Mouse (Mus musculus): Measurements from ENCODE around the gene Rem1.
A peak's percentile ranks its signal among the peaks of the same experiment; 100 is the strongest.

Rem1 gene

GRCm38 (mm10) chr2:152626774-152627591, at the start of gene Rem1:
Gene Rem1, plus strand, starts transcription at chr2:152626951.
- DNase-seq (ENCODE audit: low read depth in 2 of 2, low spot score in 2 of 2) = no peak

DNA sequence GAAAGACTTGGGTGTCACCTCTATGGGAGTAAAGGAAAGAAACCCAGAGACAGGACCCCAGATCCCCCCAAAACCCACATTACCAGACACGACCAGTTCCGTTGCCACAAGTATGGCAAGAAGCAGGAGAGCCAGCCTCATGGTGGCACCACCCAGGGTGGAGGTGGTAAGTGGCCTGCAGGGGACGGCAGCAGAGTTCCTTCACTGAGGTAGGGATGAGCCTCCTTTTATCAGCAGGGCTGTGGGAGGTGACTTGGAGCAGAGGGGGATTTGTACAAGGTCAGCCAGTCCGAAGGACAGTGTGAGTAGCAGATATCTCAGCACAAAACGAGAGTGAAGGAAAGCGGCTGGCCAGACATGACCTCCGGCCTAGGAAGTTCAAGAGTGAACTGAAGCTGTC, 46.6 kb upstream of the Rem1 start, which contains the start of gene Defb19:
TSS of gene Defb19 (minus strand) at position 206 of the 400 bp plus-strand sequence.
- DNase-seq (ENCODE audit: low read depth in 2 of 2, low spot score in 2 of 2) = no peak

DNA sequence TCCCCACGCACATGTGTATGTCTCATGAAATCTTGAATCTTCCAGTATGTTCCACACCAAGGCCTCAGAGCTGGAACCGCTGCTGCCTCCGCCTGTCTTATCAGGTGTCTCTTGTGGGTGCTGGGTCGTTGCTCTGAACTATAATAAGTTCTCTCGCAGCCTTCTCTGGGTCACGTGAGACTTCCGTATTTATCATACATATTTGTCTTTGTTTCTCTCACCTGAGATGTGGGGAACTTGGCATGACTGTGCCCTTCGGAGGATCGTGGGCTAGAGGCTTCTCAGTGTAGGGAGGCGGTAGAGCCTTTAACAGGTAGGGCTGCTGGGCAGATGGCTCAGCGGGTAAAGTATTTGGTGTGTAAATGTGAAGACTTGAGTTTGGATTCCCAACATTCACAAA, 46.1 kb upstream of the Rem1 start:
- DNase-seq (ENCODE audit: low read depth in 2 of 2, low spot score in 2 of 2) = no peak

- DNase-seq (ENCODE audit: low read depth in 2 of 2, low spot score in 2 of 2) = no peak
These were observed 39.7 kb upstream of the Rem1 start for GRCm38 (mm10) chr2:152586926-152587560.

- no peak for DNase-seq (ENCODE audit: low read depth in 2 of 2, low spot score in 2 of 2)
These were observed 38.3 kb upstream of the Rem1 start for GRCm38 (mm10) chr2:152588450-152588849.

DNA sequence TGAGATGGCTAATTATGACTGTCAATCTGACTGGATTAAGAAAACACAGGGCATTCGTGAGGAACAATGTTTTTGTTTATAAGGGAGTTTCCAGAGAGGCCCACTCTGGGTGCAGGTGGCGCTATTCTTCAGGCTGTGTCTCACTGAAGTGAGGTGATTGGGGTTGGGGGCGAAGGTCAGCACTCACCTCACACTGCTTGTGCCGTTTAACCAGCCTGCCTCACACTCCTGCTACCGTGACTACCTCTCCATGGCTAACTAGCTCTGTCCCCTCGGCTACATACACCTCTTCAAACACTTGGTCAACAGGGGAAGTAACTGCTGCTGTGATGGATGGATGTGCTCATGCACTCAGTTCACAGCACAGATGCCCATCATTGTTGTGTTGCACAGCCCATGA, 37.7 kb upstream of the Rem1 start:
- no peak for DNase-seq (ENCODE audit: low read depth in 2 of 2, low spot score in 2 of 2)

DNA sequence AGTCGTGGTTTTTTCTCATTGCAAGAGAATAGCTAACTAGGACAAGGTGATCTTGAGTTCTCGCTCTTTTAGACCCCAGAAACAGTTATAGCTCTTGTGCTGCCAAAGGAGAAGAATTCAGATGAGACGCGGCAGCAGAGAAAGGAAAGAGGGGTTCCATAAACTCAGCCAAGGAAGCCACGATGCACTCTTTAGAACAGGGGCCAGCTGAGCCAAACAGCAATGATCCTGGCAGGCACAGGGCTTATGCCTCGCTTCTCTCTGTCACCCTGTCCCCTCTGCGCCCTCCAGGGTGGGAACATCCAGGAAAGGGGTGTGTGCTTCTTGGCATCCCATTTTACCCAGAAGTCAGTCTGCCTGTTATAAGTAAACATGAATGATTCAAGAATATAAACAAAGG, 27.5 kb upstream of the Rem1 start, which contains the start of gene Defb45:
TSS of gene Defb45 (minus strand) at position 101 of the 400 bp plus-strand sequence.
- no peak for DNase-seq (ENCODE audit: low read depth in 2 of 2, low spot score in 2 of 2)

DNA sequence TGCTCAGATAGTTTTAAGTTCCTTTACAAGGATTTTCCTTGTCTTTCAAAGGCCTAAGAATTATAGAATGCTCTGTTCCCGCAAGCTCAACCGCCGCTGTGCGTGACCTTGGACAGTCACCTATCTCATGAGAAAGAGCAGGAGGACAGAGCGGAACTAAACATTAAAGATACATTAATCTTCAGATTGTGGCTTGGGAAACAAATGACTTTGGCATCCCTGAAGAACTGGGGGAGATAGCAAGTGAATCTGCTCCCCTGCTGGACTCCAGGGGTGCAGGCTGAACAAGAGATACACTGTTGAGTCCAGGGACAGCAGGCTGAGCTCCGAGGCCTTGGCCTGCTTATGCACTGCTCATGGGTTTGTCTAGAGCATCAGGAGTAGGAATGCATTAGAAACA, 26.7 kb upstream of the Rem1 start:
- DNase-seq (ENCODE audit: low read depth in 2 of 2, low spot score in 2 of 2) = no peak

- DNase-seq (ENCODE audit: low read depth in 2 of 2, low spot score in 2 of 2) = no peak
These were observed 25.3 kb upstream of the Rem1 start for GRCm38 (mm10) chr2:152601275-152601960.

- DNase-seq (ENCODE audit: low read depth in 2 of 2, low spot score in 2 of 2) = peak in 1 of 2 experiments; percentile 5
These were observed 22.7 kb upstream of the Rem1 start, which contains the start of gene Defb36 for GRCm38 (mm10) chr2:152604057-152604456. Gene Defb36, plus strand, starts transcription at chr2:152604327.

GRCm38 (mm10) chr2:152607746-152608145, 19.0 kb upstream of the Rem1 start:
- no peak for DNase-seq (ENCODE audit: low read depth in 2 of 2, low spot score in 2 of 2)

DNA sequence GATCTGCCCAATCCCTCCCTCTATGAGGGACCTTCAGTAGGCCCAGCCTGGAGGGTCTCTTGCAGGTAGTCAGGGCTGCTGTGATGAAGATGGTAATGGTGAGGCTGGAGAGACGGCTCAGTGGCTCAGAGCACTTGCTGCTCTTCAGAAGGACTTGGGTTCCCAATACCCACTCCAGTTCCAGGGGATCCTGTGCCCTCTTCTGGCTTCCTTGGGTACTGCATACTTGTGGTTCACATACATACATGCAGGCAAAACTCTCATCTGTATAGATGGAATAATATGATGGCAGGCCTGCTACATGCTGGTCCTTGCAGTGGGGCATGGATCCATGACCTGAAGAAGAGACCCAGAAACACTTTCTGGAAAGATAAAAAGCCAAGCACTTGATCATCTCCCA, 18.0 kb upstream of the Rem1 start:
- DNase-seq (ENCODE audit: low read depth in 2 of 2, low spot score in 2 of 2) = no peak

- no peak for DNase-seq (ENCODE audit: low read depth in 2 of 2, low spot score in 2 of 2)
These were observed 14.6 kb upstream of the Rem1 start for GRCm38 (mm10) chr2:152612193-152612592.

- peak; percentile 7 to 21 for DNase-seq (ENCODE audit: low read depth in 2 of 2, low spot score in 2 of 2)
These were observed 11.2 kb upstream of the Rem1 start for GRCm38 (mm10) chr2:152615563-152615962.

DNA sequence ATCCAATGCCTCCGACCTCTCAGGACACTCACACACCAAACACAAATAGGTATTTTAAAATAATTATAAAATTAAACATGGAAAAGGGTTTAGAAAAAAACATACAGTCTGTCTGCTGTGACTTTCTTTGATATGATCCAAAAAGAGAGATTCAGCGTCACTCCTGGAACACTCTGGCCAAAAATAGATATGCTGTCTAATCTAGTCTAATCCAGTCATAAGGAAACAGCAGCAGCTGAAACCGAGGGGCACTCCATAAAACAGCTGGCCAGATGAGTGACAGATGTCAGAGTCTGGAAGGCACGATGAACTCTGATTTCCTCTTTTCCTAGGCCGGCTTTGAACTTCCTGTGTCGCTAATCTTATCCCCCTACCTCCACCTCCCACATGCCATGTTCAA, 10.3 kb upstream of the Rem1 start:
- no peak for DNase-seq (ENCODE audit: low read depth in 2 of 2, low spot score in 2 of 2)

DNA sequence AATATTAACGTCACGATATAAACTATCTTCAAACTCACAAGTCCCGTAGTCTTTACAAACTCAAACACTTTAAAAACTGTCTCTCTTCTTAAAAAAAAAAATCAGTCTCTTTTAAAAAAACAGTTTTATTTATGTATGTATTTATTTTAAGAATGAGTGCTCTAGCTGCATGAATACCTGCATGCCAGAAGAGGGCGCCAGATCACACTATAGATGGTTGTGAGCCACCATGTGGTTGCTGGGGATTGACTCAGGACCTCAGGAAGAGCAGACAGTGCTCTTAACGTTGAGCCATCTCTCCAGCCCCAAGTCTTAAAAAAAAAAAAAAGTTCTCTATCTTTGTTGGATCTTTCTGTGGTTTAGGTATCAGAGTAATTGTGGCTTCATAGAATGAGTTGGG, 9.4 kb upstream of the Rem1 start:
- no peak for DNase-seq (ENCODE audit: low read depth in 2 of 2, low spot score in 2 of 2)

GRCm38 (mm10) chr2:152620367-152621134, 6.2 kb upstream of the Rem1 start:
- DNase-seq (ENCODE audit: low read depth in 2 of 2, low spot score in 2 of 2) = no peak

DNA sequence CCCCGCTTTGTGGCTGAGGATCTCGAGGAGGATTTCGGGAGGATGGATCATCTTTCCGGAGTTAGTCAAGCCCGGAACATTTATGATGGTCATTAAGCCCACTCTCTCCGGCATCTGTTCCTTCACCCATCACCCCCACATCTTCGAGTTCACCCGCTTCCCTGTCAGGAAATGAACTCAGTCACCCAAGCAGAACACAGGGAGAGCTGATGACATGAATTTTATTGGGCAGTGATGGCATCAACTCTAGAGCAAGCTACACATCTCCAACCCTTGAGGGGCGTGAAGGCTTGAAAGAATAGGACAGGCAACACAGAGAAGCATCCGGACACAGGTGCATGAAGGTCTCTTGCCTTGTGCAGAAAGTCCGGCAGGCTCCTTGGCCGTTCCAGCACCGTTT, 4.6 kb upstream of the Rem1 start:
- no peak for DNase-seq (ENCODE audit: low read depth in 2 of 2, low spot score in 2 of 2)

GRCm38 (mm10) chr2:152622953-152623352, 3.8 kb upstream of the Rem1 start, which contains the start of gene Defb25:
Gene Defb25, minus strand, starts transcription at chr2:152623053.
- no peak for DNase-seq (ENCODE audit: low read depth in 2 of 2, low spot score in 2 of 2)

DNA sequence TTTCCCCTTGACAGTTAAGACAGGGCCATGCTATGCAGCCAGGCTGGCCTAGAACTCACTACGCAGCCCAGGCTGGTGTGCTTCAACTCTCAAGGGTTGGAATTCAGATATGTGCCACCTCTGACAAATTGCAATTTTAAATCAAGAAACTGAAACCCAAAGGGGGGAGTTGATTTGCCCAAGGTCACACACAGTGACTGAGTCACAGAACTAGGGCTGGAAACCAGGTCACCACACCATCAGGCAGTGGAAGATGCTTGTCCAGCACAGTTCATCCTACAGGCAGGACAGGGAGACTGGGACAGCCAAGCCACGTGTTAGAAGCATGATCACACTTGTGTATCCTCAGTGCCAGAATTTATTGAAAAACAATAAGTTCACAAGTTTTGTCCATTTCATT, 2.2 kb upstream of the Rem1 start:
- no peak for DNase-seq (ENCODE audit: low read depth in 2 of 2, low spot score in 2 of 2)

GRCm38 (mm10) chr2:152625256-152625655, 1.5 kb upstream of the Rem1 start:
- DNase-seq (ENCODE audit: low read depth in 2 of 2, low spot score in 2 of 2) = no peak
